Mouse (Mus musculus) liver, embryonic 16.5 days (tissue): Measurements from ENCODE around the gene Tmcc3. TPM values are rescaled to one million over a fixed set of nuclear protein-coding genes. Genes with fewer than 3 reads are reported as not detected.
A peak's percentile ranks its signal among the peaks of the same experiment; 100 is the strongest.

ENCODE experiments used
- ATAC-seq: fragments of 200-750 bp; cut with Nextera tagmentation; 2 replicates; pipeline ENCODE4 v1.8.0; 2017; ENCODE audit warnings: low read depth, mild to moderate bottlenecking, moderate number of reproducible peaks, moderate library complexity
- H3K27ac ChIP-seq: fragments of 300-500 bp; sonication (generic); 2 replicates; pipeline ENCODE4 v1.5.1; 2014; ENCODE audit warnings: mild to moderate bottlenecking, low read length
- H3K27me3 ChIP-seq: fragments of 300-500 bp; sonication (generic); 2 replicates; pipeline ENCODE4 v1.6.1; 2014; ENCODE audit warnings: low read depth, low read length, mixed read lengths; ENCODE audit not compliant: control insufficient read depth, insufficient read depth
- H3K36me3 ChIP-seq: fragments of 300-500 bp; sonication (generic); 2 replicates; pipeline ENCODE4 v1.6.1; 2014; ENCODE audit warnings: mild to moderate bottlenecking; ENCODE audit not compliant: control insufficient read depth, insufficient read depth
- H3K4me1 ChIP-seq: fragments of 300-500 bp; sonication (generic); 2 replicates; pipeline ENCODE4 v1.6.1; 2014; ENCODE audit warnings: low read depth, low read length, mixed read lengths; ENCODE audit not compliant: control insufficient read depth
- H3K4me2 ChIP-seq: fragments of 300-500 bp; sonication (generic); 2 replicates; pipeline ENCODE4 v1.6.1; 2014; ENCODE audit warnings: low read depth, low read length, mixed read lengths
- H3K4me3 ChIP-seq: fragments of 300-500 bp; sonication (generic); 2 replicates; pipeline ENCODE4 v1.5.1; 2014; ENCODE audit warnings: low read depth, mild to moderate bottlenecking, low read length
- H3K9ac ChIP-seq: fragments of 300-500 bp; sonication (generic); 2 replicates; pipeline ENCODE4 v1.6.1; 2014; ENCODE audit warnings: low read depth, low read length
- H3K9me3 ChIP-seq: fragments of 300-500 bp; sonication (generic); replicated peaks from 2 replicates; pipeline ENCODE4 v1.6.1; 2016; ENCODE audit warnings: low read length; ENCODE audit not compliant: control insufficient read depth
- WGBS: fragments of 180-500 bp; shearing (Covaris S2); extraction: QIAGEN DNeasy Blood & Tissue Kit; methylation state at CpG from one replicate; pipeline ENCODE4 v1.1.7; 2014; ENCODE audit not compliant: insufficient replicate concordance; 5-methylcytosine and 5-hydroxymethylcytosine counted together
- polyA plus RNA-seq: library from polyadenylated mRNA; unstranded; fragments of >200 nt; fragmentation: Nextera tagmentation; extraction: Ambion mirVana; gene quantifications from 2 replicates; pipeline ENCODE4 v1.2.1, GENCODE M21; 2015

The Tmcc3 gene
- polyA plus RNA-seq, 1 experiment from 2014 or later: 6.7 TPM

- ATAC-seq: no peak
- Histone ChIP-seq H3K4me2 (no peak overlapping the region), H3K9ac (no peak overlapping the region), H3K27ac (no peak overlapping the region), H3K4me1 (no peaks in the 10 kb centered on the region), H3K4me3 (no peak overlapping the region), H3K27me3 (no peaks in the 10 kb centered on the region), H3K36me3 (no peaks in the 10 kb centered on the region), H3K9me3 (no peaks in the 10 kb centered on the region)
- WGBS: 73% methylated on average over 7 of the region's 7 CpGs
These were observed 31.8 kb downstream of the Tmcc3 start for GRCm38 (mm10) chr10:94343581-94343980.

- no peaks in the 10 kb centered on the region for H3K36me3 ChIP-seq
- H3K27ac ChIP-seq: no peak overlapping the region
- no peak overlapping the region for H3K9ac ChIP-seq
- H3K4me1 ChIP-seq: no peaks in the 10 kb centered on the region
- 38% methylated on average over 22 of the region's 22 CpGs for WGBS
- H3K4me3 ChIP-seq: no peak overlapping the region
- ATAC-seq: peak; percentile 41; the same call in 1 of the 2 replicates
- no peaks in the 10 kb centered on the region for H3K9me3 ChIP-seq
- no peaks in the 10 kb centered on the region for H3K27me3 ChIP-seq
- no peak overlapping the region for H3K4me2 ChIP-seq
These were observed 33.1 kb downstream of the Tmcc3 start for GRCm38 (mm10) chr10:94344631-94345417.

DNA sequence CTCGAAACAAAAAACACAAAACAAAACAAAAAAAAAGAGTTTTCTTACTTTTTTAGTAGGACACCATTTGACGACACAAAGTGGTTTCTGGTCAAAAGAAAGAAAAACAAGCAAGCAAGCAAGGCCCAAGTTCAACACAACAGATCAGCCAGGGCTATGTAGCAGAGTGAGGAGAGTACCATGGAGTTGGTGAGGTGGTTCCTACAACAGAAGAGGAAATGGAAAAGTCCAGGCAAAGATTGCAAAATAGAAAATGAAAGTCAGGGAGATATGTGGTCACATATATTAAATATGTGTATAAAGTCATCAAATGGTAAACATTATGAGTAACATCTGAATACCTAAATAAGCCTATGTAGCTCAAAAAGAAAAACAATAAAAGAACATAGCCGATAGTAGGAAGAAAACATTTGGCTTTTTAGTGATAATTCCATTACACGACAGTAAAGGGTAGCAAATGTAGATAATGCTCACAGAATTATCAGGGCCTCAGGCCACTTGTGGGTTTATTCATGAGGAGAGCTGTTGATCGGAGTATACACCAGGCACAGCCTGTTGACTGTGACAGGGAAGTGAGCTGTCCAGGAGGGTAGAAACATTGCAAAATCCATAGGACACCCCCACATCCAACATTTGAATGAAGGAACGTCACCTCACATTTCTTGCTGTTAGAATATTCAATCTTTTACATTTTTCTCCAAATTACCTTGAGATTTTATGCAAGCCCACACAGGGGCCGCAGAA, 33.9 kb downstream of the Tmcc3 start:
- no peak overlapping the region for H3K4me2 ChIP-seq
- no peak for ATAC-seq
- H3K36me3 ChIP-seq: no peaks in the 10 kb centered on the region
- no peaks in the 10 kb centered on the region for H3K27me3 ChIP-seq
- H3K27ac ChIP-seq: no peak overlapping the region
- no peak overlapping the region for H3K4me3 ChIP-seq
- H3K4me1 ChIP-seq: no peaks in the 10 kb centered on the region
- 49% methylated on average over 7 of the region's 7 CpGs for WGBS
- no peaks in the 10 kb centered on the region for H3K9me3 ChIP-seq
- H3K9ac ChIP-seq: no peak overlapping the region

DNA sequence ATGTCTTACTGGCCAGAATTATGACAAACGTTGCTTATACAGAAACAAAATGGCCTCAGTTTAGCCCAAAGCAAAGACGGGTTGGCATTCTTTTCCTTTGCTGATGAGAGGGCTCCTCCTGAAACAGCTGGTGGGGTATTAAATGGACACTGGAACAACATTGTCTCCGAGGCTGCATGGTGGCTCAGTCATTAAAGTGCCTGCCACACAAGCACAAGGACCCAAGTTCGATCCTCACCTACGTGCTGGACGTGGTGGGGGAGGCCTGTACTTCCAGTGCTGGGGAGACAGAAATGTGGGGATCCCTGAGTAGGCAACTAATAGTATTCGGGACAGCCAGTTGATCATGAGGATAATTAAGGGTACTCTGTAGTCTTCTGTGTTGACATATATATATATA, 34.8 kb downstream of the Tmcc3 start:
- Histone ChIP-seq H3K4me2 (no peak overlapping the region), H3K27ac (no peak overlapping the region), H3K9me3 (no peaks in the 10 kb centered on the region), H3K9ac (no peak overlapping the region), H3K4me1 (no peaks in the 10 kb centered on the region), H3K36me3 (no peaks in the 10 kb centered on the region), H3K27me3 (no peaks in the 10 kb centered on the region), H3K4me3 (no peak overlapping the region)
- no peak for ATAC-seq
- 71% methylated on average over 7 of the region's 7 CpGs for WGBS

GRCm38 (mm10) chr10:94347296-94347695, 35.5 kb downstream of the Tmcc3 start:
- Histone ChIP-seq H3K36me3 (no peaks in the 10 kb centered on the region), H3K4me2 (no peak overlapping the region), H3K9ac (no peak overlapping the region), H3K9me3 (no peaks in the 10 kb centered on the region), H3K27me3 (no peaks in the 10 kb centered on the region), H3K4me1 (no peaks in the 10 kb centered on the region), H3K4me3 (no peak overlapping the region), H3K27ac (no peak overlapping the region)
- WGBS: 72% methylated on average over 10 of the region's 10 CpGs
- ATAC-seq: no peak

DNA sequence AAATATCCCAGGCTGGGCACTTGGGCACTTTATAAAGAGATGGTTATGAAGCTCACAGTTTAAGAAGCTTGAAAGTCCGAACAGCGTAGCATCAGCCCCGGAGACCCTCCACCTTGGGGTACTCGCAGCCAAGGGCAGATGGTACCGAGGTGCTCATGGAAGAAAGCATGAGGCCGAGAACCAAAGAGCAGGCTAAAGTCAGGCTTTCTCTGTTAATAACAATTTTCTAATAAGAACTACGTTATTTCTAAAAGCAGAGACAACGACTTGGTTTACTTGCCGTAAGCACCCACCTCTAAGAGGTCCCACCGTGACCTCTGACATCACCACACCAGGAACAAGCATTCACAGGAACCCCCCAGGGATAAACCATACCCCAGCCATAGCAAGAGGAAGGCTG, 36.2 kb downstream of the Tmcc3 start:
- Histone ChIP-seq H3K27ac (no peak overlapping the region), H3K27me3 (no peaks in the 10 kb centered on the region), H3K4me2 (no peak overlapping the region), H3K4me3 (no peak overlapping the region), H3K9ac (no peak overlapping the region), H3K4me1 (no peaks in the 10 kb centered on the region), H3K9me3 (no peaks in the 10 kb centered on the region), H3K36me3 (no peaks in the 10 kb centered on the region)
- ATAC-seq: no peak
- WGBS: 79% methylated on average over 10 of the region's 10 CpGs

DNA sequence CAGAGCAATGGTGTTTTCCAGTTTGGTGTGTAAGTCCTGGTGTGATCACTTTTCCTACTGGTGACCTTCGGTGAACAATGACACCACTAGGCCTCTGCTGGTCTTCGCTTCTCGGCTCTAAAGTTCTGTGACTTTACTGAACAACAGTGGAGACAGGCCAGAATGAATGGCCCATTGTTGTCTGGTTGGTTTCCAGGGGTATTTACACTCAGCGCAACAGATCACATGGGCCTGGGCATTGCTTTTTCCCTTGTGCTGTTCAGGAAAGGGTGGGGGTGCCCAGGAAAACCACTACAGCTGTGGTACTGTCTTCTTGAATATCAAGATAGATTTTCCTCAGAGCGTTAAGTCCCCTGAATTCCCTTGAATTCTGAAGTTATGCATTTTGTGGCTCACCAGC, 38.5 kb downstream of the Tmcc3 start:
- Histone ChIP-seq H3K9me3 (no peaks in the 10 kb centered on the region), H3K27me3 (no peaks in the 10 kb centered on the region), H3K4me1 (no peaks in the 10 kb centered on the region), H3K27ac (no peak overlapping the region), H3K36me3 (no peaks in the 10 kb centered on the region), H3K9ac (no peak overlapping the region), H3K4me2 (no peak overlapping the region), H3K4me3 (no peak overlapping the region)
- WGBS: 64% methylated on average over 5 of the region's 5 CpGs
- ATAC-seq: no peak

DNA sequence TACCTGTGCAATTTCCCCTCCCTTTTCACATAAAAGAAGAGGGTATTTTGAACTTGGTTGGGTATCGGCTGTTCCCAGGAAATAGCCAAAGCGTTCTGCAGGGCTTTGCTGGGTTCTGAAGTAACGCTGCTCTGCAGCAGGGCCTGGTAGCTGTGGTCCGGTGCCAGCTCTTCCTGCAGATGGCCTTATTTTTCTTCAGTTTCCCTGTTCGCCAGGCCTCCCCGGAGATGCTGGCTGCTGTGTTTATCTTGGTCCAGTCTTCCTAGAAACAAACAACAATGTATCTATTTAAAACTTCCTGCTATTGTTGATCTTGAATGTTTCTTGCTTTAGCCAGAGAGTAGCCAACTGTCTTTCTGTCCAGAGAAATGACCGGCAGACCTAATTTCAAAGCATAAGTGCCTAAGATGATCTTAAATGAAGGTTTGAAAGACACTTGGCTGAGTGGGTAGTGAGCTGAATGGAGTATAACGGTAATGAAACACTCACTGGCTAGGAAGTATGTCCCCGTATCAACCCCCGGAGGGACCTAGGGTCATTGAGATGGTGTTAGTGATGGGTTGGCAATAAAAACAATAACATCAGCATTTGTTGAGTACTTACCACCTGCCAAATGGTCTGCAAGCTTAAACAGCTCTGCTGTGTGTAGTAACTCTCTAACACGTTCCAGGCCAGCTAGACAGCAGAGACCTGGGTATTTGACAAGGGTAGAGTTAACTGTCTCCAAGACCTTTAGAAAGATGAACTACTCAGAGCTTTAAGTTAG, 39.3 kb downstream of the Tmcc3 start:
- no peak overlapping the region for H3K9ac ChIP-seq
- ATAC-seq: no peak
- WGBS: 65% methylated on average over 11 of the region's 11 CpGs
- no peak overlapping the region for H3K27ac ChIP-seq
- no peak overlapping the region for H3K4me2 ChIP-seq
- no peaks in the 10 kb centered on the region for H3K27me3 ChIP-seq
- no peaks in the 10 kb centered on the region for H3K36me3 ChIP-seq
- no peaks in the 10 kb centered on the region for H3K9me3 ChIP-seq
- no peaks in the 10 kb centered on the region for H3K4me1 ChIP-seq
- no peak overlapping the region for H3K4me3 ChIP-seq
